Comparison of ENCODE assay signal across 8 mouse cellular contexts in the genomic region with DNA sequence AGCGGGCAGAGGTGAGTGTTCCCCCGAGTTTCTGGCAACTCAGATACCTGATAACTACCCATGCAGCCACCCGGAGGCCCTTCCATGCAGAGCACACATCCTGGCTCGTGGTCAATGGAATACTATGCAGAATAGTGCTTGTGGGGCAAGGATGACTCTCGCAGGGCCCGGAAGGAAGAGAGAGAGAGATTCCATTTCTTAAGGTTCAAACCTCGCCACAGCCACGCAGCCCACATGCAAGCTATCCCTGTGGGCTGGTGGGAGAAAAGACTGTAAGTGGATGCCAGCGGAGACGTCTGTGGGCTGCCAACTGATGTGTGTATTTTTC. TPM values are rescaled to one million over a fixed set of nuclear protein-coding genes. Genes with fewer than 3 reads are reported as not detected.
DNase-seq lines count a peak whose midpoint lies in the region; ATAC-seq and TF ChIP-seq lines count a peak whose summit lies in the region.

No protein-coding gene starts in this region.

- H3K4me2 ChIP-seq in neural tube, embryonic 11.5 days (ENCODE audit: low read depth) = peak overlapping the region; percentile 84
- H3K4me2 ChIP-seq in limb, embryonic 13.5 days (replicated peaks) = peak overlapping the region; percentile 79
- peak overlapping the region; percentile 92 for H3K4me2 ChIP-seq in stomach, postnatal 0 days (replicated peaks; ENCODE audit: low read depth)

- H3K36me3 ChIP-seq in neural tube, embryonic 11.5 days (ENCODE audit: control insufficient read depth, insufficient read depth, low read length) = peaks cover 14% of the 10 kb centered on the region
- H3K36me3 ChIP-seq in limb, embryonic 13.5 days = peaks cover 59% of the 10 kb centered on the region
- H3K36me3 ChIP-seq in stomach, postnatal 0 days (ENCODE audit: control insufficient read depth, insufficient read depth, low read length) = peaks cover 15% of the 10 kb centered on the region

- no peaks in the 10 kb centered on the region for H3K27me3 ChIP-seq in neural tube, embryonic 11.5 days (ENCODE audit: control insufficient read depth, insufficient read depth, low read length)
- no peaks in the 10 kb centered on the region for H3K27me3 ChIP-seq in limb, embryonic 13.5 days
- no peaks in the 10 kb centered on the region for H3K27me3 ChIP-seq in stomach, postnatal 0 days (ENCODE audit: control insufficient read depth, insufficient read depth, low read length)

- H3K9me3 ChIP-seq in neural tube, embryonic 11.5 days (ENCODE audit: control insufficient read depth, low read length) = no peaks in the 10 kb centered on the region
- no peaks in the 10 kb centered on the region for H3K9me3 ChIP-seq in limb, embryonic 13.5 days
- H3K9me3 ChIP-seq in stomach, postnatal 0 days (ENCODE audit: control insufficient read depth, low read length) = no peaks in the 10 kb centered on the region

- ATAC-seq in neural tube, embryonic 11.5 days (ENCODE audit: insufficient read depth, low FRiP score, low TSS enrichment) = no peak
- no peak for ATAC-seq in limb, embryonic 13.5 days (ENCODE audit: low FRiP score, low read depth)
- ATAC-seq in stomach, postnatal 0 days (ENCODE audit: low FRiP score, low TSS enrichment) = no peak

- 31% methylated on average over 10 of the region's 10 CpGs for WGBS in neural tube, embryonic 11.5 days
- WGBS in limb, embryonic 13.5 days = 28% methylated on average over 10 of the region's 10 CpGs
- WGBS in stomach, postnatal 0 days = 17% methylated on average over 10 of the region's 10 CpGs

- TF ChIP-seq EP300 in stomach, postnatal 0 days (optimal IDR thresholded peaks at IDR 0.05) = no peak

- DNase-seq in embryo, embryonic 10 days (ENCODE audit: low spot score) = peak; percentile 19
- no peak for DNase-seq in embryo, embryonic 10.5 days (ENCODE audit: low spot score)
- DNase-seq in neural tube, embryonic 11.5 days (ENCODE audit: low spot score) = no peak
- no peak for DNase-seq in neural tube, embryonic 10.5 days (ENCODE audit: extremely low spot score, low spot score)
- DNase-seq in stomach, postnatal 0 days (ENCODE audit: low spot score) = no peak
- no peak for DNase-seq in ovary, postnatal 36 days (ENCODE audit: low spot score)
- no peak for DNase-seq in thymus, postnatal 36 days

- H3K27ac ChIP-seq in neural tube, embryonic 11.5 days (ENCODE audit: low read depth, low read length) = no peak overlapping the region
- peak overlapping the region; percentile 95; the same call in 1 of the 2 replicates for H3K27ac ChIP-seq in limb, embryonic 13.5 days
- peak overlapping the region; percentile 84 for H3K27ac ChIP-seq in stomach, postnatal 0 days (replicated peaks)

- H3K4me3 ChIP-seq in neural tube, embryonic 11.5 days (ENCODE audit: low read depth, low read length) = peak overlapping the region; percentile 86
- peak overlapping the region; percentile 89 for H3K4me3 ChIP-seq in limb, embryonic 13.5 days
- H3K4me3 ChIP-seq in stomach, postnatal 0 days (ENCODE audit: low read depth, low read length) = peak overlapping the region; percentile 85

- peak overlapping the region; percentile 87 for H3K9ac ChIP-seq in neural tube, embryonic 11.5 days (ENCODE audit: low read length)
- H3K9ac ChIP-seq in limb, embryonic 13.5 days = peak overlapping the region; percentile 96
- peak overlapping the region; percentile 90 for H3K9ac ChIP-seq in stomach, postnatal 0 days (ENCODE audit: low read length)

- no peak for TF ChIP-seq CTCF in stomach, postnatal 0 days (IDR thresholded peaks at IDR 0.05; ENCODE audit: low read depth)

- peaks cover 7% of the 10 kb centered on the region for H3K4me1 ChIP-seq in neural tube, embryonic 11.5 days (ENCODE audit: control insufficient read depth, insufficient read depth, low read length)
- H3K4me1 ChIP-seq in limb, embryonic 13.5 days = peaks cover 32% of the 10 kb centered on the region
- H3K4me1 ChIP-seq in stomach, postnatal 0 days (replicated peaks; ENCODE audit: control insufficient read depth, insufficient read depth) = peaks cover 2% of the 10 kb centered on the region; the same call in 1 of the 2 replicates

RNA-seq across cellular contexts. Expression of a gene that starts 0.8 kb away (rescaled TPM):
- polyA plus RNA-seq in neural tube, embryonic 11.5 days (2014; fragmentation: Nextera tagmentation; extraction: Ambion mirVana) = 17.4 and 20.3 TPM in 2 replicates
- 51.0 and 56.4 TPM in 2 replicates for polyA plus RNA-seq in limb, embryonic 13.5 days (2015; fragmentation: Nextera tagmentation; extraction: Ambion mirVana)
- 22.2 and 23.5 TPM in 2 replicates for polyA plus RNA-seq in stomach, postnatal 0 days (2015; fragmentation: Nextera tagmentation; extraction: Ambion mirVana)

RNA-seq across cellular contexts. Expression of a gene that starts 8.1 kb away (rescaled TPM):
- polyA plus RNA-seq in neural tube, embryonic 11.5 days (2014; fragmentation: Nextera tagmentation; extraction: Ambion mirVana) = 27.6 and 28.8 TPM in 2 replicates
- polyA plus RNA-seq in limb, embryonic 13.5 days (2015; fragmentation: Nextera tagmentation; extraction: Ambion mirVana) = 39.2 and 40.8 TPM in 2 replicates
- polyA plus RNA-seq in stomach, postnatal 0 days (2015; fragmentation: Nextera tagmentation; extraction: Ambion mirVana) = 12.4 and 12.7 TPM in 2 replicates

RNA-seq across cellular contexts. Expression of a gene that starts 20.6 kb away (rescaled TPM):
- 4.0 and 4.6 TPM in 2 replicates for polyA plus RNA-seq in neural tube, embryonic 11.5 days (2014; fragmentation: Nextera tagmentation; extraction: Ambion mirVana)
- polyA plus RNA-seq in limb, embryonic 13.5 days (2015; fragmentation: Nextera tagmentation; extraction: Ambion mirVana) = 14.3 and 14.7 TPM in 2 replicates
- 11.2 and 11.9 TPM in 2 replicates for polyA plus RNA-seq in stomach, postnatal 0 days (2015; fragmentation: Nextera tagmentation; extraction: Ambion mirVana)

RNA-seq across cellular contexts. Expression of a gene that starts 39.5 kb away (rescaled TPM):
- 17.4 and 23.8 TPM in 2 replicates for polyA plus RNA-seq in neural tube, embryonic 11.5 days (2014; fragmentation: Nextera tagmentation; extraction: Ambion mirVana)
- 20.7 and 21.4 TPM in 2 replicates for polyA plus RNA-seq in limb, embryonic 13.5 days (2015; fragmentation: Nextera tagmentation; extraction: Ambion mirVana)
- 10.1 and 10.6 TPM in 2 replicates for polyA plus RNA-seq in stomach, postnatal 0 days (2015; fragmentation: Nextera tagmentation; extraction: Ambion mirVana)

RNA-seq across cellular contexts. Expression of a gene that starts 50.4 kb away (rescaled TPM):
- polyA plus RNA-seq in neural tube, embryonic 11.5 days (2014; fragmentation: Nextera tagmentation; extraction: Ambion mirVana) = 0.38 and 0.66 TPM in 2 replicates
- polyA plus RNA-seq in limb, embryonic 13.5 days (2015; fragmentation: Nextera tagmentation; extraction: Ambion mirVana) = 1.3 TPM in 2 replicates
- 0.12 and 0.16 TPM in 2 replicates for polyA plus RNA-seq in stomach, postnatal 0 days (2015; fragmentation: Nextera tagmentation; extraction: Ambion mirVana)
